Mouse (Mus musculus) MEL (cell line): ENCODE results near the gene Atxn10. TPM values are rescaled to one million over a fixed set of nuclear protein-coding genes. Genes with fewer than 3 reads are reported as not detected.
"Not testable (repeated sequence)": the region's sequence is repeated elsewhere in the genome, so short reads cannot be mapped to it uniquely, and the experiment has no call there.

ENCODE experiments used
- DNase-seq: peaks from one replicate; pipeline ENCODE4 v3.0.0; 2011; ENCODE audit warnings: low read depth, low spot score
- H3K27ac ChIP-seq: 2 replicates; pipeline ENCODE4 v1.5.1; 2012; ENCODE audit warnings: low read depth, mild to moderate bottlenecking, control low read depth, low read length, moderate library complexity; ENCODE audit not compliant: control insufficient read depth
- H3K27me3 ChIP-seq, 2 experiments: fragments of 150-350 bp in 1 of 2; sonication (generic) in 1 of 2; 2 replicates each; pipeline ENCODE4 v1.6.1; 2012; ENCODE audit warnings: low read length in 2 of 2, mild to moderate bottlenecking in 2 of 2, improper control_type of control experiment in 1 of 2, moderate library complexity in 1 of 2; ENCODE audit not compliant: insufficient read depth in 2 of 2, control insufficient read depth in 1 of 2
- H3K36me3 ChIP-seq, 2 experiments: 2 replicates each; pipeline ENCODE4 v1.6.1; 2012 to 2014; ENCODE audit warnings: low read length in 2 of 2, improper control_type of control experiment in 1 of 2, inconsistent platforms in 1 of 2, mild to moderate bottlenecking in 1 of 2; ENCODE audit not compliant: insufficient read depth in 2 of 2, control insufficient read depth in 1 of 2
- H3K4me1 ChIP-seq, 2 experiments: fragments of 150-350 bp in 1 of 2; sonication (generic) in 1 of 2; 2 replicates each; pipeline ENCODE4 v1.6.1; 2012; ENCODE audit warnings: low read length in 2 of 2, improper control_type of control experiment in 1 of 2, mild to moderate bottlenecking in 1 of 2; ENCODE audit not compliant: insufficient read depth in 2 of 2, control insufficient read depth in 1 of 2
- H3K4me3 ChIP-seq, 2 experiments: fragments of 150-350 bp in 1 of 2; sonication (generic) in 1 of 2; 2 replicates each; pipeline ENCODE4 v1.5.1; 2012; ENCODE audit warnings: low read depth in 2 of 2, low read length in 2 of 2, mild to moderate bottlenecking in 2 of 2, moderate library complexity in 2 of 2, control low read depth in 1 of 2, improper control_type of control experiment in 1 of 2; ENCODE audit not compliant: control insufficient read depth in 1 of 2, insufficient read depth in 1 of 2
- H3K79me2 ChIP-seq: 2 replicates; pipeline ENCODE4 v1.6.1; 2012; ENCODE audit warnings: mild to moderate bottlenecking, low read length, moderate library complexity; ENCODE audit not compliant: control insufficient read depth, poor library complexity, insufficient read depth
- H3K9ac ChIP-seq: 2 replicates; pipeline ENCODE4 v1.6.1; 2012; ENCODE audit warnings: low read depth, mild to moderate bottlenecking, control low read depth, low read length, moderate library complexity; ENCODE audit not compliant: control insufficient read depth, poor library complexity, severe bottlenecking
- H3K9me3 ChIP-seq: fragments of 150-350 bp; sonication (generic); replicated peaks from 2 replicates; pipeline ENCODE4 v1.6.1; 2012; ENCODE audit warnings: mild to moderate bottlenecking, low read length, improper control_type of control experiment, moderate library complexity; ENCODE audit not compliant: insufficient read depth
- BHLHE40 ChIP-seq: IDR thresholded peaks from 2 replicates; pipeline ENCODE4 v1.6.1; 2012; ENCODE audit warnings: low read depth, mild to moderate bottlenecking, inconsistent platforms, low read length, improper control_type of control experiment, borderline replicate concordance
- CTCF ChIP-seq, 3 experiments: IDR thresholded peaks in 2 of 3; conservative IDR thresholded peaks in 1 of 3; 2 replicates each; pipeline ENCODE4 v1.5.1; 2011 to 2012; ENCODE audit warnings: low read length in 3 of 3, low read depth in 2 of 3, mild to moderate bottlenecking in 2 of 3, improper control_type of control experiment in 1 of 3, inconsistent platforms in 1 of 3, mixed read lengths in 1 of 3, moderate library complexity in 1 of 3; ENCODE audit not compliant: control insufficient read depth in 1 of 3, insufficient read depth in 1 of 3, poor library complexity in 1 of 3, severe bottlenecking in 1 of 3
- MAFK ChIP-seq: IDR thresholded peaks from 2 replicates; pipeline ENCODE4 v1.6.1; 2011; ENCODE audit warnings: low read depth, mild to moderate bottlenecking, low read length, improper control_type of control experiment, borderline replicate concordance
- MAX ChIP-seq: IDR thresholded peaks from 2 replicates; pipeline ENCODE4 v1.6.1; 2011; ENCODE audit warnings: low read length, improper control_type of control experiment
- MXI1 ChIP-seq: IDR thresholded peaks from 2 replicates; pipeline ENCODE4 v1.6.1; 2011; ENCODE audit warnings: mild to moderate bottlenecking, low read depth, low read length, improper control_type of control experiment
- MYC ChIP-seq: IDR thresholded peaks from 2 replicates; pipeline ENCODE4 v1.6.1; 2011; ENCODE audit warnings: low read depth, mild to moderate bottlenecking, low read length, improper control_type of control experiment, moderate library complexity
- RAD21 ChIP-seq: IDR thresholded peaks from 2 replicates; pipeline ENCODE4 v1.6.1; 2011; ENCODE audit warnings: mild to moderate bottlenecking, low read depth, low read length, improper control_type of control experiment
- SMC3 ChIP-seq: IDR thresholded peaks from 2 replicates; pipeline ENCODE4 v1.6.1; 2011; ENCODE audit warnings: low read depth, low read length, improper control_type of control experiment
- USF1 ChIP-seq: IDR thresholded peaks from 2 replicates; pipeline ENCODE4 v1.6.1; 2014; ENCODE audit warnings: low read depth, mild to moderate bottlenecking, inconsistent platforms, low read length, improper control_type of control experiment, moderate library complexity
- USF2 ChIP-seq, 2 experiments: IDR thresholded peaks; 2 replicates each; pipeline ENCODE4 v1.6.1; 2011 to 2012; ENCODE audit warnings: improper control_type of control experiment in 2 of 2, low read length in 2 of 2, borderline replicate concordance in 1 of 2, inconsistent platforms in 1 of 2, low read depth in 1 of 2, mild to moderate bottlenecking in 1 of 2; ENCODE audit not compliant: insufficient read depth in 1 of 2
- ZNF384 ChIP-seq: IDR thresholded peaks from 2 replicates; pipeline ENCODE4 v1.6.1; 2012; ENCODE audit warnings: low read depth, mild to moderate bottlenecking, inconsistent platforms, low read length, improper control_type of control experiment
- polyA plus RNA-seq, 2 experiments: library from polyadenylated mRNA; stranded (reverse) in 1 of 2; unstranded in 1 of 2; fragments of >175 nt in 1 of 2; fragments of >200 nt in 1 of 2; gene quantifications; 2 replicates each; pipeline versions ENCODE4 v1.2.1 to v1.2.4; 2012; ENCODE audit warnings: low replicate concordance in 2 of 2, low read depth in 1 of 2; ENCODE audit not compliant: insufficient read length in 2 of 2, insufficient read depth in 1 of 2, missing spikeins in 1 of 2
- total RNA-seq: library from RNA; depleted of rRNA; stranded (reverse); fragments of 300-350 nt; gene quantifications from 2 replicates; pipeline ENCODE4 v1.2.3, GENCODE M21; 2012

The Atxn10 gene
- total and polyA plus RNA-seq, 3 experiments: 24.5 to 75.6 (median 45.0) TPM

GRCm38 (mm10) chr15:85324426-85324825 is 11.6 kb upstream of the Atxn10 start:
- no peaks in the 10 kb centered on the region for H3K36me3 ChIP-seq
- H3K79me2 ChIP-seq: no peaks in the 10 kb centered on the region
- no peak for TF ChIP-seq MXI1
- no peak for TF ChIP-seq MAFK
- no peak overlapping the region for H3K4me3 ChIP-seq
- no peaks in the 10 kb centered on the region for H3K27me3 ChIP-seq
- DNase-seq: no peak
- H3K9me3 ChIP-seq: no peaks in the 10 kb centered on the region
- no peak overlapping the region for H3K9ac ChIP-seq
- no peak overlapping the region for H3K27ac ChIP-seq
- peaks cover 0 to 3% of the 10 kb centered on the region in 2 experiments; a peak in 1 of 4 replicates for H3K4me1 ChIP-seq

- H3K36me3 ChIP-seq: no peaks in the 10 kb centered on the region
- H3K4me1 ChIP-seq: peaks cover 0 to 3% of the 10 kb centered on the region in 2 experiments; a peak in 1 of 4 replicates
- no peaks in the 10 kb centered on the region for H3K79me2 ChIP-seq
- H3K4me3 ChIP-seq: peak overlapping the region; percentile 12 to 48
- peak; percentile 17; the same call in 1 of the 2 replicates for TF ChIP-seq MAX
- TF ChIP-seq ZNF384: no peak
- H3K27me3 ChIP-seq: no peaks in the 10 kb centered on the region
- no peaks in the 10 kb centered on the region for H3K9me3 ChIP-seq
- H3K9ac ChIP-seq: no peak overlapping the region
- H3K27ac ChIP-seq: no peak overlapping the region
- DNase-seq: peak; percentile 30
These were observed 8.2 kb upstream of the Atxn10 start for GRCm38 (mm10) chr15:85327808-85328207.

GRCm38 (mm10) chr15:85328455-85328854 is 7.6 kb upstream of the Atxn10 start:
- H3K79me2 ChIP-seq, H3K27ac ChIP-seq: not testable (repeated sequence)
- TF ChIP-seq MYC (0 out of 2 replicates have a peak, but pooled peaks have one; percentile 32), MAX (peak; percentile 39), CTCF (IDR thresholded peaks at IDR 0.05 in 2 of 3, conservative IDR thresholded peaks at IDR 0.05 in 1 of 3; ENCODE audit: control insufficient read depth in 1 of 3, insufficient read depth in 1 of 3, low read depth in 2 of 3, low read length in 3 of 3, poor library complexity in 1 of 3, severe bottlenecking in 1 of 3) (peak; percentile 51 to 61 (median 52)), USF1 (peak; percentile 78), SMC3 (peak; percentile 44), RAD21 (peak; percentile 27), USF2 (IDR thresholded peaks at IDR 0.05; ENCODE audit: borderline replicate concordance in 1 of 2, insufficient read depth in 1 of 2, low read depth in 1 of 2, low read length in 2 of 2) (0 out of 4 replicates have a peak, but pooled peaks of 1 of the 2 experiments have one; percentile 22), BHLHE40 (peak; percentile 62; the same call in 1 of the 2 replicates)
- TF ChIP-seq, all 39 proteins: peak for 8; not testable (repeated sequence) for 31
- H3K36me3 ChIP-seq, H3K4me1 ChIP-seq, H3K4me3 ChIP-seq, H3K9me3 ChIP-seq, H3K27me3 ChIP-seq, H3K9ac ChIP-seq: not testable (repeated sequence)
- peak; percentile 65 for DNase-seq
